Mouse (Mus musculus) liver, embryonic 15.5 days (tissue): ENCODE results near the gene Olfr312. TPM values are rescaled to one million over a fixed set of nuclear protein-coding genes. Genes with fewer than 3 reads are reported as not detected.
"Not testable (repeated sequence)": the region's sequence is repeated elsewhere in the genome, so short reads cannot be mapped to it uniquely, and the experiment has no call there.

ENCODE experiments used
- ATAC-seq: fragments of 200-750 bp; cut with Nextera tagmentation; 2 replicates; pipeline ENCODE4 v1.8.0; 2017; ENCODE audit warnings: moderate number of reproducible peaks, mild to moderate bottlenecking, moderate library complexity; ENCODE audit not compliant: insufficient read depth
- H3K27ac ChIP-seq: fragments of 300-500 bp; sonication (generic); replicated peaks from 2 replicates; pipeline ENCODE4 v1.5.1; 2015; ENCODE audit warnings: mild to moderate bottlenecking, inconsistent platforms
- H3K27me3 ChIP-seq: fragments of 300-500 bp; sonication (generic); 2 replicates; pipeline ENCODE4 v1.6.1; 2015; ENCODE audit warnings: mild to moderate bottlenecking, inconsistent platforms
- H3K36me3 ChIP-seq: fragments of 300-500 bp; sonication (generic); replicated peaks from 2 replicates; pipeline ENCODE4 v1.6.1; 2015; ENCODE audit warnings: moderate library complexity, mild to moderate bottlenecking, inconsistent platforms
- H3K4me1 ChIP-seq: fragments of 300-500 bp; sonication (generic); replicated peaks from 2 replicates; pipeline ENCODE4 v1.6.1; 2015; ENCODE audit warnings: inconsistent platforms
- H3K4me2 ChIP-seq: fragments of 300-500 bp; sonication (generic); 2 replicates; pipeline ENCODE4 v1.6.1; 2015; ENCODE audit warnings: moderate library complexity, mild to moderate bottlenecking, inconsistent platforms
- H3K4me3 ChIP-seq: fragments of 300-500 bp; sonication (generic); replicated peaks from 2 replicates; pipeline ENCODE4 v1.5.1; 2015; ENCODE audit warnings: mild to moderate bottlenecking, inconsistent platforms
- H3K9ac ChIP-seq: fragments of 300-500 bp; sonication (generic); 2 replicates; pipeline ENCODE4 v1.6.1; 2015; ENCODE audit warnings: moderate library complexity, mild to moderate bottlenecking, inconsistent platforms
- H3K9me3 ChIP-seq: fragments of 300-500 bp; sonication (generic); replicated peaks from 2 replicates; pipeline ENCODE4 v1.6.1; 2016; ENCODE audit warnings: inconsistent platforms
- WGBS: fragments of 180-500 bp; shearing (Covaris S2); methylation state at CpG from one replicate; pipeline ENCODE4 v1.1.7; 2015; ENCODE audit warnings: mixed read lengths; ENCODE audit not compliant: insufficient replicate concordance; 5-methylcytosine and 5-hydroxymethylcytosine counted together
- polyA plus RNA-seq: library from polyadenylated mRNA; unstranded; fragments of >200 nt; fragmentation: Nextera tagmentation; extraction: Ambion mirVana; gene quantifications from 2 replicates; pipeline ENCODE4 v1.2.1, GENCODE M21; 2015

Olfr312 gene
- polyA plus RNA-seq, 1 experiment from 2014 or later: not detected

DNA sequence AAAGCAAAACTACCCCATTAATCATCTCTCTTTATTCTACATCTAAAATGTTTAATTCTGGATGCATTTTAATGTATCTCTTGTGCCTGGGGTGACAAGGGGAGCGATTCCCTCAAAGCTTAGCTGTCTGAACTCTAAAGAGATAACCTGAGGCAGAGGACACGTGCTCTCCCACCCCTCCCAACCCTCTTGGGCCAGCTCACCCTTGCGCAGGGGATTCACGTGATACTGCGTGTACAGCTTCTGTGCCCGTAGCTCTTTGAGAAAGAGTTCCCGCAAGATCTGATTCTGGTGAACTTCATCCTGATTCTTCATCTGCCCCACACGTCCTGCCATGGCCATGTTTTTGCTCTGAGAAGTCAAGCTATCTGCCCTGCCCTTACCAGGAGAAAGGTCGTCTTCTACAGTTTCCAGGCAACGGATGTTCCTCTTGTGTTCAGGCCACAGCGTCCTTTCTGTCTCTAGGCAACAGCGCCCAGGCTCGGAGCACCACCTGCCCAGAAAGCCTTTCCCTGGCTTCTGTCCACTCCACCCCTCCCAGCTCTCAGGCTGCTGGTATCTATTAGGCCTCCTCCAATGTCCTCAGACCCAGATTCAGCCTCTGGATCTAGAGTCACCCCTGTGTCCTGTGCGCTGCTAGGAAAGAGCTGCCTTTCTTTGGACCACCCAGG, 27.3 kb upstream of the Olfr312 start, which contains the start of gene Fam183b:
Gene Fam183b, minus strand, starts transcription at position 403 of the 671 bp plus-strand sequence.
- ATAC-seq: no peak
- Histone ChIP-seq H3K36me3 (no peaks in the 10 kb centered on the region), H3K27me3 (no peaks in the 10 kb centered on the region), H3K4me3 (no peak within 1 kb of the TSS), H3K4me2 (no peak within 1 kb of the TSS), H3K9ac (no peak within 1 kb of the TSS), H3K4me1 (no peaks in the 10 kb centered on the region), H3K9me3 (no peaks in the 10 kb centered on the region), H3K27ac (no peak within 1 kb of the TSS)
- WGBS: 37% methylated on average over 14 of the region's 14 CpGs

DNA sequence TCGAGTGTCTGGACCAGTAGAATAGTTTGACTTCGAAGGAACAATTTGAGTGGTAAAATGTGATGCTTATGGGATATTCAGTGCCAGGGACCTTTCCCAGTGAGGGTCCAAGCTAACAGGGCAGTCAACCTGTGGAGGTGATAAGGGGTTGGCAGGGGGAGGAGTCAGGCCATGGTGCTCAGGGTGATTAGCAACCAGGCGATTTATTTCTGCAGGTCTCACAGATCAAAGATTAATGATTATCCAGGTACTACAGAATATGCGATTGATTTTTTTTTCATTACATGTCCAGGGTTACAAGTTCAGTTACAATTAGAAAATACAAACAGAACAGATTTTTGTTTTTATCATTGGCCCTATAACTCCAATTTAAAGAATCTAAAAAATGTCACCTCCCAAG, 25.2 kb upstream of the Olfr312 start:
- Histone ChIP-seq H3K27me3 (no peaks in the 10 kb centered on the region), H3K9me3 (no peaks in the 10 kb centered on the region), H3K9ac (no peak overlapping the region), H3K36me3 (no peaks in the 10 kb centered on the region), H3K4me2 (no peak overlapping the region), H3K4me3 (no peak overlapping the region), H3K4me1 (no peaks in the 10 kb centered on the region), H3K27ac (no peak overlapping the region)
- WGBS: 47% methylated on average over 4 of the region's 4 CpGs
- no peak for ATAC-seq

DNA sequence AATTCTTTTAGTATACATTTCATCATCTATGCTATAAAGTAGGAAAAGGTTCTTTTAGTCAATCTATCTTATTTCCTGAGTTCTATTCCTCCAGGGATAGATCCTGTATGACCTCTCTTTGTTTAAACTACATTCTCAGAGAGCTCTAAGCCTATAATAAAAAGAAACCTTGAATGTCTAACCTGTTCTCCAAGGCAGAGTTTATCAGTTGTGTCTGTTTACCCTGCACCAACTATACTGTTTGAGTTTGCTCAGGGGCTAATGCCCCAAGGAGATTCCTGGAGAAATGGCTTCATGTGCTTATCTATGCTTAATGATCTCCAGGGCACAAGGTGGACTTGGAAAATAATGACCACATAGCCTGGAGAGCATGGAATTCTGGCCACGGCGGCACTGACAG, 24.6 kb upstream of the Olfr312 start:
- H3K9me3 ChIP-seq: no peaks in the 10 kb centered on the region
- H3K4me1 ChIP-seq: no peaks in the 10 kb centered on the region
- no peak overlapping the region for H3K9ac ChIP-seq
- no peaks in the 10 kb centered on the region for H3K36me3 ChIP-seq
- ATAC-seq: no peak
- WGBS: 66% methylated on average over 2 of the region's 2 CpGs
- no peak overlapping the region for H3K4me2 ChIP-seq
- H3K4me3 ChIP-seq: no peak overlapping the region
- no peak overlapping the region for H3K27ac ChIP-seq
- H3K27me3 ChIP-seq: no peaks in the 10 kb centered on the region

DNA sequence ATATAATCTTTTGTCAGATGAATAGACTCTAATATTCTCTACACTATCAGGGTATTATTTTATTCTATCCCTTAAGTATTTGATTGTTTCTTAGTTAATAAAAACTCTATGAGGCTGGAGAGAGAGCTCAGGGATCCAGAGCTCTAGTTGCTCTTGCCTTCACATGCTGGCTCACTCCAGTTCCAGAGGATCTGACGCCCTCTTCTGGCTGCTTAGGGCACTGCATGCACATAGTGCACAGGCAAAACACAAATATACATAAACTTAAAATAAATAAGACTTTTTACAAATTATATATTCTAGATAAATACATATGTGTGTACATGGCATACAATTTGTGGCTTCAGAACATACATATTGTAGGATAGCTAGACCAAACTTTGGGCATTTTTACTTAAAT, 17.0 kb upstream of the Olfr312 start:
- no peak overlapping the region for H3K27ac ChIP-seq
- H3K9me3 ChIP-seq: no peaks in the 10 kb centered on the region
- H3K9ac ChIP-seq: no peak overlapping the region
- H3K27me3 ChIP-seq: no peaks in the 10 kb centered on the region
- no peak overlapping the region for H3K4me3 ChIP-seq
- H3K36me3 ChIP-seq: no peaks in the 10 kb centered on the region
- H3K4me1 ChIP-seq: no peaks in the 10 kb centered on the region
- no peak for ATAC-seq
- no peak overlapping the region for H3K4me2 ChIP-seq
- WGBS: 3% methylated on average over 1 of the region's 1 CpGs

DNA sequence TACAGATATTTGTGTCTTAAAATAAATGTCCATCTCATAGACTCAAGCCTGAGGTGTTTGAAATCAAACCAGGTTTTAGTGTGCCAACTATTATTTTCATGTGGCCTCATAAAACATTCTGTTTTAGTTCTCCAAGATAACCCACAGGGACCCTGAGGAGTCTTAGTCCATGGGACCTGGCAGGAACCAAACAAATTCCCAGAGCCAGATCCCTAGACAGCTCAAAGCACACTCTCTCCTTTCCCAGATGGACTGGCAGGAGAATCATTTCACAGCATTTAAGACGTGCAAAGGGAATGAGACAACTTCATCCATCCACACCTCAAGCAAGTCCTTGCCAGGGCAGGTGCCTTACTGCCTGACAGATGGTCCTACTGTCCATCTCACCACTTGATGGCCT, 14.3 kb upstream of the Olfr312 start, which contains the start of gene Olfr313:
Gene Olfr313, plus strand, starts transcription at position 301 of the 400 bp plus-strand sequence.
- not testable (repeated sequence) for ATAC-seq, H3K36me3 ChIP-seq, H3K9ac ChIP-seq, H3K9me3 ChIP-seq, H3K27me3 ChIP-seq, H3K4me1 ChIP-seq, H3K27ac ChIP-seq, H3K4me3 ChIP-seq, H3K4me2 ChIP-seq
- 36% methylated on average over 1 of the region's 1 CpGs for WGBS

DNA sequence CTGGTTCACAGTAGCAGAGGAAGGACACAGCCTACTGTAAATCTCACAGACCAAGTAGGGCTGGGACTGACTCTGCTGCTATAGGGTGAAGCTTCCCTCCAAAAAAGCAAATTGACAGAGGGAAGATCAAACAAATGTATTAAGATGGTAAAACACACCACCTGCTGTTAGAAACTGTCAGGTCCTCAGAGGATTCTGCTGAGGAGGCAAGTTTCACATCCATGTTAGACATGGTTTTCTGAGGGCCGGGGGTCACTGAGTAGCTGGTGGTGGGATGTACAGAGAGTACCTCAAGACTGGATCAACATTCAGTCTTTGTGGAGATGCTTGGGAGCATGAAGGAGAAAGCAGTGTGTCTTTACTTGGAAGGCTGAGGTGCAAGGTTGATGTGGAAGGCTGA, 13.4 kb upstream of the Olfr312 start:
- Histone ChIP-seq H3K27ac (no peak overlapping the region), H3K9me3 (no peaks in the 10 kb centered on the region), H3K27me3 (no peaks in the 10 kb centered on the region), H3K36me3 (no peaks in the 10 kb centered on the region), H3K4me3 (no peak overlapping the region), H3K9ac (no peak overlapping the region), H3K4me2 (no peak overlapping the region), H3K4me1 (no peaks in the 10 kb centered on the region)
- no peak for ATAC-seq
- 54% methylated on average over 1 of the region's 1 CpGs for WGBS

DNA sequence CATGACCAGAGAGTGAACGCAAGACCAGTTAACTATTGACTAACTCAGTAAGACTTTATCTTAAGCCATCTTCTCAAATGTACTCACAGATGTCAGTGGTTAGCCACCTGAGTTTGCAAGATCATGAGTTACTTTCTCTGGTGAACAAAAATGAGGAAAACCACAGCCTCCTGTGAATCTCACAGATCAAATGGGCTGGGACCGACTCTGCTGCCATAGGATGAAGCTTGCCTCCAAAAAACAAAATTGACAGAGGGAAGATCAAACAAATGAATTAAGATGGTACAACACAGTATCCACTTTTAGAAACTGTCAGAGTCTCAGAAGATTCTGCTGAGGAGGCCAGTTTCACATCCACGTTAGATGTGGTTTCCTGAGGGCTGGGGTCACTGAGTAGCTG, 727 bp downstream of the Olfr312 start:
- Histone ChIP-seq H3K36me3 (no peaks in the 10 kb centered on the region), H3K4me1 (no peaks in the 10 kb centered on the region), H3K9me3 (no peaks in the 10 kb centered on the region), H3K27me3 (no peaks in the 10 kb centered on the region), H3K9ac (no peak overlapping the region), H3K4me3 (no peak overlapping the region), H3K4me2 (no peak overlapping the region), H3K27ac (no peak overlapping the region)
- 37% methylated on average over 3 of the region's 3 CpGs for WGBS
- no peak for ATAC-seq

DNA sequence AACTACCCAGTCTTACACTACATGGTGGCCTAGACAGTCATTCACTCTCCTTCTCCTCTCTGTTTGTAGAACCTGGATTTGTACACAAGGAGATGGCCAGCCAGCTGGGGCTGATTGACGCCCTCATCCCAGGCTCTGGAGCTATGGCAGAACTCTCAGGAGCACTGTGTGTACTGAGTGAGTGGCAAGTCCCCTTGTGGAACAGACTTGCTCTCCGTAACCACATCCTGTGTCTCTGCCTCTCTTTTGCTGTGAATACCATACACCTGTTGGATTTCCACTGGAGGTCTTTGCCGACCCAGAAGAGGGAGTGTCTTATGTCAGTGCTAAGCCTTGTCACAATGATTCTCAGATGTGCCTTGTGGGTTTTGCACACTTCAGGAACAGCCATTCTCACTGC, 3.5 kb downstream of the Olfr312 start:
- not testable (repeated sequence) for H3K9ac ChIP-seq, H3K9me3 ChIP-seq, H3K36me3 ChIP-seq, H3K27ac ChIP-seq, H3K27me3 ChIP-seq, H3K4me3 ChIP-seq, H3K4me1 ChIP-seq, H3K4me2 ChIP-seq, ATAC-seq
- WGBS: 61% methylated on average over 3 of the region's 3 CpGs

DNA sequence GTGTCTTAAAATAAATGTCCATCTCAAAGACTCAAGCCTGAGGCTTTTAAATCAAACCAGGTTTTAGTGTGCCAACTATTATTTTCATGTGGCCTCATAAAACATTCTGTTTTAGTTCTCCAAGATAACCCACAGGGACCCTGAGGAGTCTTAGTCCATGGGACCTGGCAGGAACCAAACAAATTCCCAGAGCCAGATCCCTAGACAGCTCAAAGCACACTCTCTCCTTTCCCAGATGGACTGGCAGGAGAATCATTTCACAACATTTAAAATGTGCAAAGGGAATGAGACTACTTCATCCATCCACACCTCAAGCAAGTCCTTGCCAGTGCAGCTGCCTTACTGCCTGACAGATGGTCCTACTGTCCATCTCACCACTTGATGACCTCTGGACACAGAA, 9.9 kb downstream of the Olfr312 start, which contains the start of gene Olfr311:
Gene Olfr311, plus strand, starts transcription at position 301 of the 400 bp plus-strand sequence.
- not testable (repeated sequence) for H3K4me3 ChIP-seq, H3K9ac ChIP-seq, H3K36me3 ChIP-seq, H3K4me1 ChIP-seq, H3K27ac ChIP-seq, H3K27me3 ChIP-seq, H3K4me2 ChIP-seq, ATAC-seq, H3K9me3 ChIP-seq

DNA sequence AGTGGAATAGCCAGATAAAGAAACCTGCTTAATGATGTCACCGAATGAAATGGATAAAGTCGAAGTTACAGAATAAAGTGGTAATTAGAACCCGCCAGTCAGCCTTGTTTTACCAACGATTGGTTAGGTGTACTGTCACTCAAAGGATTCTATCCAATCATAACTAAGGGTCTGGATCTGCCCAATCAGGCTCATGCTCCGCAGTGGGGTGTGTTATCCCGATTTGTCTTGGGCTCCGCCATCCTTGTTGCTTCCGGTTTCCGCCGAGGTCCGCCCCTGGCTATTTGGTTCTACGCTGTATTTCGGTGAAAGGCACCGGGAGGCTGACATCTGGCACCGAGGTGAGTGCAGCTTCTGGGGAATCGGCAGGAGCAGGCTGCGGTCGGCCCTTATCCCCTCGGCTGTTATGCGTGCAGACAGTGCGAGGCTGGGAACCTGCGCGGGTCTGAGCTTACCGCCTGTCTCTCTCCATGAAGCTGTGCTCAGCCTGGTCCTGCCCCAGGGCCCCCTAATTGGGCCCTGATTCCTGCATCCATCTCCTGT, 18.0 kb downstream of the Olfr312 start, which contains the start of gene Gm12258:
Gene Gm12258, plus strand, starts transcription at position 240 of the 543 bp plus-strand sequence.
- peak within 1 kb of the TSS; percentile 88 for H3K9ac ChIP-seq
- WGBS: under 1% methylated on average over 24 of the region's 24 CpGs
- H3K27ac ChIP-seq: peak within 1 kb of the TSS; percentile 83
- peak; percentile 100 for ATAC-seq
- H3K4me1 ChIP-seq: peaks cover 14% of the 10 kb centered on the region
- peak within 1 kb of the TSS; percentile 87 for H3K4me3 ChIP-seq
- H3K9me3 ChIP-seq: no peaks in the 10 kb centered on the region
- no peaks in the 10 kb centered on the region for H3K27me3 ChIP-seq
- peaks cover 12% of the 10 kb centered on the region for H3K36me3 ChIP-seq
- H3K4me2 ChIP-seq: peak within 1 kb of the TSS; percentile 86

DNA sequence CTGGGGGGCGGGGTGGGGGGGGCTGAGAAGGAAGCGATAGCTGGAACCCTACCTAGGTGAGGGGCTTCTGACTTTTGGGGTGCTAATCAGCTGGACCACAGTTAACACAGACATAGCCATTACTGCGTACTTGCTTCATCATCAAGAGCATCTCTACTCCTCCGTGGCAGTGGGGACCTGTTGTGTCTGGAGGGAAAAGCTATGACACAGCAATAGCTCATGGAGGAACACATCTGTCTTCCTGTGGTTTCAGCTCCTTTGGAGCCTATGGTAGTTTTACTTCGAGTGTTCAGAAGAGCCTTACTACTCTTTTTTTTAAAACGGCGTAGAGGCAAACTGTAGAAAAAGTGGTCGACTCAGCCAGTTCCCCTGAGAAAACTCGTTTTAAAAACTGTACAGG, 18.6 kb downstream of the Olfr312 start:
- 0 out of 2 replicates have a peak, but pooled peaks have one; percentile 5 for ATAC-seq
- H3K4me2 ChIP-seq: peak overlapping the region; percentile 86
- H3K9ac ChIP-seq: peak overlapping the region; percentile 88
- peaks cover 14% of the 10 kb centered on the region for H3K4me1 ChIP-seq
- H3K9me3 ChIP-seq: no peaks in the 10 kb centered on the region
- H3K27ac ChIP-seq: peak overlapping the region; percentile 83
- H3K27me3 ChIP-seq: no peaks in the 10 kb centered on the region
- H3K36me3 ChIP-seq: peaks cover 15% of the 10 kb centered on the region
- H3K4me3 ChIP-seq: peak overlapping the region; percentile 87
- WGBS: 17% methylated on average over 9 of the region's 9 CpGs
